Mouse (Mus musculus): Measurements from ENCODE around the gene Adgrf5.

DNA sequence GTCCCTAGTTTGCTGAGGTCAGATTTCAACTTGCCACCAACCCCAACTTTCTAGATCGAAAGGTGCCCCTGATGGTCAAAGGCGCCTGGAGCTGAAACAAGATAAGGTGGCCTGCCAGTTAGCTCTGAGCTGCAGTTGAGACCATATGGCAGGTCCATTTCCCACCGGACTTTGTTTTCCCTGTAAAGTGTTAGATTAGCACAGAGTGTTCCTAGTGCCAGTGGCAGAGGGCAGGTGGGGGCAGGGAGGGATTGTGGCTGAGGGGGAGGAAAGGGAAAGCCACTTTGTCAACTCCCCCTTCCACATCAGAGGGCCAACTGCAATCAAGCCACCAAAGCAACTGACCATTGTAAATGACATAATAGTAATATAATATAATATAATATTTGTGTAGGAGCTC, 26.9 kb downstream of the Adgrf5 start:
- TF ChIP-seq CTCF (conservative IDR thresholded peaks at IDR 0.05 in 1 of 2, IDR thresholded peaks at IDR 0.05 in 1 of 2; ENCODE audit: low read depth in 2 of 2, low read length in 2 of 2) (no peak), SMC3 (IDR thresholded peaks at IDR 0.05; ENCODE audit: low read depth, low read length) (no peak), EP300 (IDR thresholded peaks at IDR 0.05; ENCODE audit: low read length) (no peak), ZC3H11A (IDR thresholded peaks at IDR 0.05; ENCODE audit: low read depth, low read length) (no peak), TBP (conservative IDR thresholded peaks at IDR 0.05; ENCODE audit: low read depth, low read length) (no peak), RCOR1 (conservative IDR thresholded peaks at IDR 0.05; ENCODE audit: low read depth, low read length) (no peak), POLR2A (IDR thresholded peaks at IDR 0.05; ENCODE audit: low read depth, low read length) (no peak), CHD2 (IDR thresholded peaks at IDR 0.05; ENCODE audit: low read length) (no peak), KAT2A (IDR thresholded peaks at IDR 0.05; ENCODE audit: insufficient replicate concordance, low read length) (no peak), ZMIZ1 (IDR thresholded peaks at IDR 0.05; ENCODE audit: low read depth, low read length) (no peak), MEF2A (IDR thresholded peaks at IDR 0.05; ENCODE audit: borderline replicate concordance, low read depth, low read length) (no peak), NRF1 (IDR thresholded peaks at IDR 0.05; ENCODE audit: low read depth, low read length) (no peak), UBTF (IDR thresholded peaks at IDR 0.05; ENCODE audit: low read depth, low read length) (no peak)

Data from CH12.LX (cell line).